Mouse (Mus musculus) testis, postnatal 10 days (tissue): ENCODE measurements around the gene Atoh7.

ENCODE experiments used
- DNase-seq: peaks from one replicate; pipeline ENCODE4 v3.0.0; 2021; ENCODE audit warnings: low spot score

The Atoh7 gene

GRCm38 (mm10) chr10:63099941-63100562 is 601 bp downstream of the Atoh7 start:
- DNase-seq = peak; percentile 67

DNA sequence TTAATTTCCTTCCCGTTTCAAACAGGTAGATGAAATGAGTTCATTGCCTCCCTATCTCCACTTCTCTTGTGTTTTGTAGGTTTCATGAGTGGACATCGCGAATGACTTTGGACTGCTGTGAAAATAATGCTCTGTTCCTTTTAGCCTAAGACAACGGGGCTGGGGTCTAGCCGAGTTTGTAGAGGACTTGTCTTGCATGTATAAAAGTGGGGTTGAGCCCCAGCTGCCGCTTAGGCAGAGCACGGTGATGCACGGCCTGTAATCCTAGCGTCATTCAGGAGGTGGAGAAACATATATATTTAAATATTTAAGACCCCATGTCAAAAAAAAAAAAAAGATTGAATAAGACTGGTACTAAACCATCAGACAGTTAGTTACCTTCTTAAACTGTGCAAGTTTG is 1.2 kb downstream of the Atoh7 start:
- no peak for DNase-seq

DNA sequence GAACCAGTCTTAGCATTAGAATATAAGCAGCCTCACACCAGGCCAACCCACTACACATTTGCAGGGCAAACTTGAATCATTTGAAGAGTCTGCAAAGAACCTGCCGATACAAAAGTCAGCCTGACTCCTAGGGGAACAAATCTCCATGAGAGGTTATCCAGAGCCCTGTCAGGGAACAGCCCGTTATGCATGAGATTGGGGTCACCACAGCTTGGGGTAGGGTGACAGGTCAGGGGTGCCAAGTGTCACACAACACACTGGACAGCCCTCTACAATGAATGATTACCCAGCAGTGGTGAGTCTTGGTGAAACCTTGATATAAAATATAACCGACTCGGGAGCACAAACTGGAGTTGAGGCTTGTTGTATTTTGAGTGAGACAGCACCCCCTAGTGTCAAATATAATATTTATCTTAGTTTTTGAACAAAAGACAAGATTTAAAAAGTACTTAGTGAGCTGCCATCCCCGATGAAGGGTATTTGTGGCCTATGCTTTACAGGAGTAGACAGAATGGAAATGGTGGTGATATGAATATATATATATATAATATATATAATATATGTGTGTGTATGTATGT is 13.7 kb downstream of the Atoh7 start:
- no peak for DNase-seq

GRCm38 (mm10) chr10:63113716-63114360 is 14.4 kb downstream of the Atoh7 start:
- DNase-seq = no peak

- no peak for DNase-seq
Measured at GRCm38 (mm10) chr10:63115881-63116280, 16.4 kb downstream of the Atoh7 start.

DNA sequence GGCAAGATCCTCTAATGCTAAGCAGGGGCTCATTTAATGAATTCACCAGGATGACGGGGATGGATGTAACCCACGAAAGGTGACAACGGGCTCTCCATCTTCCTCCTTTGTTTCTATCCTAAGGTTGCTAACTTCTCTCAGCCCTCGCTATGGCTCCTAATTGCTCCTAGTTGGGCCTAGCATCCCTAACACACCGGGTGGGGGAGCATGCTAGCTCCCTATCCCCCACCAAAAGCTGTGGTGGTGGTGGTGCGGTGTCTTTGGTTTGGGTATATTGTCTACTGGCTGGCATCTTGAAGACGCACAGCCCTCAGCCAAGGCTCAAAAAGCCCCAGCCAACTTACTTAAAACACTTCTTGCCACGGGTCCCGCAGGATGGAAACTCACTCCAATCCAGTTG is 16.9 kb downstream of the Atoh7 start:
- DNase-seq = no peak

DNA sequence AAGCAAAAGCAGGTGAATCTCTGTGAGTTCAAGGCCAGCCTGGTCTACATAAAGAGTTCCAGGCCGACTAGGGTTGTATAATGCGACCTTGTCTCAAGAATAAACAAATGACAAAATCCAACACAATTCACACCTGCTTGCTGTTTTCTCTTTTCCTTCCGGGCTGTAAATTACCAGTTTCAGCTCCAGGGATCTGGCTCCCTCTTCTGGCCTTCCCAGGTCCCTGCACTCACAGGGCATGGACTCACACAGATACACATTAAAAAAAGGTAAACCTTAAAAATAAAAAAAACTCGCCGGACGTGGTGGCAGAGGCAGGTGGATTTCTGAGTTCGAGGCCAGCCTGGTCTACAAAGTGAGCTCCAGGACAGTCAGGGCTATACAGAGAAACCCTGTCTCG is 18.1 kb downstream of the Atoh7 start:
- DNase-seq = no peak

- DNase-seq = no peak
Measured at GRCm38 (mm10) chr10:63119916-63120315, 20.5 kb downstream of the Atoh7 start.

GRCm38 (mm10) chr10:63121961-63122360 is 22.5 kb downstream of the Atoh7 start:
- DNase-seq = no peak

DNA sequence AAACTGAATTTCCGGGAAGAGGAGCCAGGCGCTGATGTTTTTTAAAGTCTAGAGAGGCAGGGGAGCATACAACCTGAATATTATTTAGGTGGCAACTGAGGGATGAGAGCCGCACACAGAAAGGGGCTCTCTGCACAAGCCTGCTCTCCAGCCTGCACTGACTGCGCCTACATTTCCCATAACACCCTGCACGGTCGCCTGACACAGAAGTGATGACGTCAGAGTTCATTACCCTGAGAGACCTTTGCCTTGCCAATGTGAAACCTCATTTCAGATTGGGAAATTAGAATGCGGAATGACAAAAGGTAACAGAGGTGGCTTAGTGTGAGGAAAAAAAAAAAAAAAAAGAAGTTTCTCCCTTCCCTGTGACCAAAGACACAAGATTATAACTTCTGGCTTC is 23.1 kb downstream of the Atoh7 start:
- no peak for DNase-seq

- no peak for DNase-seq
Measured at GRCm38 (mm10) chr10:63123141-63123540, 23.7 kb downstream of the Atoh7 start.

DNA sequence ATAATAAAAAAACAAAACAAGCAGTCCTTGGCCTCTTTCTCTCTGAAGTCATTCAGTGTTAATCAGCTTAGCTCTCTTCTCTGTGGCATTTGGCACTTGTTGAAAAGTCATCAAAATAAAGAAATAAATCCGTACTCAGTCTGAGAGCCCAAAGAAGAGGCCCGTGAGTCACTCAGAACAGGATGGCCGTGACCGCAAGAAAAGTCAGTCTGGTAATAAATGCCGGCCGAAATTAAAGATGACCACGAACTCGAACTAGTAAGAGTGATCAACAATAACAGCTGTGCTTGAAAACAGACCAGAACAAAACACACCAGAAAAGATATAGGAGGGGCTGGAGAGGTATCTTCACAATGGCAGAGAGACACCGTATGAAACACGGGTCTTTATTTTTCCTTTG is 24.6 kb downstream of the Atoh7 start:
- no peak for DNase-seq

DNA sequence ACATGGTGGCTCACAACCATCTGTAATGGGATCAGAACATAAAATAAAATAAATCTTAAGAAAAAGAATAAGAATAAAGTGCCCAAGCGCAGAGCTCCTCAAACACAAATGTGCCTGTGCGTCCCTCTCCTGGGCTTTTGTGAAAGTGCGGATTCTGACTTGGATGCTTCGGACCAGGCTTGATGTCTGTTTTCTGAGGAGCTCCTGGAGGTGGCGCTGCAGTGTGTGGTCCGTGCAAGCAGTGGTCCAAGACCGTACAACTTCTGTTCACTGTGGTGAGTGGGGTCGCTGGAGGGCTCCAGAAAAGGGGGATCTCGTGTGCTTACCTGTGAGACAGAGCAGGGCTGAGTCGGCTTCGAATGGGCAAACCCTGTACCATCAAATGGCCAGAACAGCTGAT is 25.9 kb downstream of the Atoh7 start:
- DNase-seq = peak; percentile 63

DNA sequence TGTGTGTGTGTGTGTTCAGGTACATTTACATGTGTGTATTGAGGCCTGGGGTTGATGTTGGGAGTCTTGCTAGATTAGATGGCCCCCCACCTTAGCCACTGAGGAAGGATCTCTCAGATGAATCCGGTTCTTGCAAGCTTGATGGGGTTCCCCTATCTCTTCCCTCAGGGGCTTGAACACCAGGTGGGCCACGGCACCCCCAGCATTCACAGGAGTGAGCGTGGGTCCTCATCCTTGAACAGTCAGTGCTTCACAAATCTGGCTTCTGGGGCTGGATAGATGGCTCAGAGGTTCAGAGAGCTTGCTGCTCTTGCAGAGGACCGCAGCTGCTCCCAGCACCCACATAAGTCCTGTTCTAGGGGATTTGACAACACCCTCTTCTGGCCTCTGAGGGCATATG is 26.7 kb downstream of the Atoh7 start:
- no peak for DNase-seq

DNA sequence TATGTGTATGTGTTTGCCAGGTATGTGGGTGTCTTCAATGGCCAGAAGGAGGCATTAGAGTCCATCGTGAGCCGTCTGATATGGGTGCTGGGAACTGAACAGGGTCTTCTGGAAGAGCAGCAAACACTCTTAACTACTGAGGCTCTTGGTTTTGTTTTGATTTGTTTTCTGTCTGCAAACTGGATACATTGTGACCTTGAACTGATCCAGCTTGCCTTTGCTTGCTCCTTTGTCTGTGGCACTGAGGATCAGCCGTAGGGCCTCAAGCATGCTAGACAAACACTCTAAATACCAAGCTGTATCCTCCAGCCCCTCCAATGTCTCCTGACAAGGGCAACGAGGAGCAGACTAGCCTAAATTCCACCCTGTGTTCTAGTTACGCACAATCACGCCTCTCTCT is 27.7 kb downstream of the Atoh7 start:
- no peak for DNase-seq

DNA sequence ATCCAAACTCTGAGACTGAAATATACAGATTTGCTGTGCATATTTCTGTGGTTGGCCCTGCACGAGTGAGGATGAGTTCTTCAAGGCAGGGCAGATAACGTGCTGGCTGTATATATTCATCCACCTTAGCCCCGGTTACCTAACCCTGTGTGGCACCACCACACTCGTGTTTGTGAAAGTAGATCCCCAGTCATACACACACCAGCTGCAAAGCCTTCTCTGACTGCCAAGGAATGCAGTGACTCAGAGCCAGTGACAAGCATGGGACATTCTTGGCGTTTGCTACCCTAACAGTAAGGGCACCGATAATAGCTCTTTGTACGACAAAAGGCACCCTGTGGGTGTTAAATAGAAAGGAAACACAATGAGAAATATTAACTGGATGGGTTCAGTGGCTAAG is 28.8 kb downstream of the Atoh7 start:
- DNase-seq = no peak

DNA sequence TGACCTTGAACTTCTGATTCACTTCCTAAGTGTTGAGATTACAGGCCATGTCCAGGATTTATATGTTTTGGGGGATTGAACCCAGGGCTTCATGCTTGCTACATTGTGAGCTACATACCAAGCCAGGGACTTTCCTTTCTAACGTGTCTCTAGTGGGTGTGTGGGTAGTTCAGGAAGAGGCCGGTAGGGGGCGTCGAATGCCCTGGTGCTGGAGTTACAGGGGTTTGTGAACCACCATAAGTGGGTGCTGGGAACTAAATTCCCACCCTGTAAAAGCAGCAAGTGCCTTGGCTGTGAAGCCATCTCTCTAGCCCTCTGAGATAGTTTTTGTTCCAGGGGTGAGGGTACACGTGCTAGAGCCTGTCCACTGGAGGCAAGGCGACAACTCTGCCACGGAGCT is 31.0 kb downstream of the Atoh7 start:
- no peak for DNase-seq

DNA sequence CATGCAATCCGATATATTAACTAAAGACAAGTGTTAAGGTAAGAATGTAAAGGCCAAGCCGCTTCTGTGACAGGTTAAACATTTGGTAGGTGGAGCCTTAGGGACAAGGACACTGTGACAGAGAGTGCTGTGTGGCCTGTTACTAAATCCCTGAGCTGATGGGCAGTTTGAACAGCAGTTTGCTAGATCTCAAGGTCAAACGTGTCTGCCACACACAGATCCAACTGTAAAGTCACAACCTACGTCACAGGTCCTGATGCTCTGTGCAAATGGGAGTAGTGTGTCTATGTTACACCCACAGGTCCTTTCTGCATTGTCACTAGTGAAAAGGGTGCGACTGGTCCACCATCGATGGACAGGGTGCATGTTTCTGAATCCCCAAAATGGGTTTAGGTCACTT is 32.9 kb downstream of the Atoh7 start:
- no peak for DNase-seq

DNA sequence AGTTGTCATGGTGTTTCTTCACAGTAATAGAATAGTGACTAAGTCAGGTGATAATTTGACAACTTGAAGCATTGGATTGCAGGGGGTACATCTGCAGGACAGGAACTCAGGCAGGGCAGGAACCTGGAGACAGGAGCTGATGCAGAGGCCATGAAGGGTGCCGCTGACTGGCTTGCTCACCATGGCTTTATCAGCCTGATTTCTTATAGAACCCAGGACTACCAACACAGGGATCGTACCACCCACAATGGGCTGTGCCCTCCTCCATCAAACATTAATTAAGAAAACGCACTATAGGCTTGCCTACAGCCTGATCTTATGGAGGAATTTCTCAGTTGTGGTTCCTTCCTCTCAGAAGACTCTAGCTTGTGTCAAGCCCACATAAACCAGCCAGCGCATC is 33.9 kb downstream of the Atoh7 start:
- DNase-seq = no peak

GRCm38 (mm10) chr10:63135680-63136079 is 36.2 kb downstream of the Atoh7 start:
- no peak for DNase-seq

DNA sequence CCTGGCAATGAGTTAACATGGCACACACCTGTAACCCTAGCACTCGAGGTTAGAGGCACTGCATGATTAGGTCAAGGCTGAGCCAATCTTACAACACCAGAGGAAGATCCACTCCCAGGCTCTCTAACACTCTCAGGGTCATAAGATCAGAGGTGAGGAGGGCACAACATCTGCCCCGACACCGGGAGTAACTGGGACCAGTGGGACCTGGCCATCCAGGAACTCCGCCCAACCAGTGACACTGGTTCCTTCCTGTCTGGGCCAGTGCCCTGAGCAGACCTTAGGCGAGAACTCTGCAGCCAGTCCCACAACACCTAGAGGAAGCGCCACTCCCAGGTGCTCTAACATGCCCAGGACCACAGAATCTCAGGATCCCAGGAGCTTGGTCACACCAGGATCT is 37.0 kb downstream of the Atoh7 start:
- no peak for DNase-seq

- peak; percentile 61 for DNase-seq
Measured at GRCm38 (mm10) chr10:63142660-63143059, 43.2 kb downstream of the Atoh7 start.
